Mouse (Mus musculus) thymus, adult 2 months (tissue): ENCODE data around the gene Dolpp1. TPM values are rescaled to one million over a fixed set of nuclear protein-coding genes. Genes with fewer than 3 reads are reported as not detected.

Experiments used
- DNase-seq: peaks from one replicate; pipeline ENCODE4 v3.0.0; 2021
- H3K27ac ChIP-seq: fragments of 200-500 bp; 2 replicates; pipeline ENCODE4 v1.5.1; 2012; ENCODE audit warnings: low read length, control low read depth; ENCODE audit not compliant: control insufficient read depth, insufficient read depth
- H3K27me3 ChIP-seq: fragments of 200-500 bp; 2 replicates; pipeline ENCODE4 v1.6.1; 2012; ENCODE audit warnings: mild to moderate bottlenecking, low read length, moderate library complexity, mixed read lengths; ENCODE audit not compliant: control insufficient read depth, insufficient read depth
- H3K36me3 ChIP-seq: fragments of 200-500 bp; 2 replicates; pipeline ENCODE4 v1.6.1; 2012; ENCODE audit warnings: mild to moderate bottlenecking, low read length, moderate library complexity; ENCODE audit not compliant: control insufficient read depth, insufficient read depth
- H3K4me1 ChIP-seq: fragments of 200-500 bp; replicated peaks from 2 replicates; pipeline ENCODE4 v1.6.1; 2012; ENCODE audit warnings: low read length; ENCODE audit not compliant: control insufficient read depth, insufficient read depth
- H3K4me3 ChIP-seq: fragments of 200-500 bp; 2 replicates; pipeline ENCODE4 v1.5.1; 2012; ENCODE audit warnings: mild to moderate bottlenecking, low read length, control low read depth, moderate library complexity; ENCODE audit not compliant: control insufficient read depth, insufficient read depth
- CTCF ChIP-seq: fragments of 200-500 bp; IDR thresholded peaks from 2 replicates; pipeline ENCODE4 v1.5.1; 2012; ENCODE audit warnings: mild to moderate bottlenecking, control low read depth, low read length, moderate library complexity, borderline replicate concordance; ENCODE audit not compliant: control insufficient read depth, poor library complexity, insufficient read depth; ENCODE audit errors: extremely low read depth
- POLR2A ChIP-seq: fragments of 200-500 bp; IDR thresholded peaks from 2 replicates; pipeline ENCODE4 v1.6.1; 2012; ENCODE audit warnings: mild to moderate bottlenecking, low read length, control low read depth, moderate library complexity; ENCODE audit not compliant: control insufficient read depth, poor library complexity, insufficient read depth; ENCODE audit errors: extremely low read depth
- WGBS: fragments of 180-500 bp; shearing (Covaris S2); methylation state at CpG from one replicate; pipeline ENCODE4 v1.1.7; 2018; 5-methylcytosine and 5-hydroxymethylcytosine counted together
- polyA plus RNA-seq: library from polyadenylated mRNA; depleted of rRNA; stranded (reverse); fragments of >200 nt; gene quantifications from 2 replicates; pipeline ENCODE4 v1.2.3, GENCODE M21; 2012

Dolpp1 gene
- polyA plus RNA-seq, 1 experiment: 98.9 TPM

DNA sequence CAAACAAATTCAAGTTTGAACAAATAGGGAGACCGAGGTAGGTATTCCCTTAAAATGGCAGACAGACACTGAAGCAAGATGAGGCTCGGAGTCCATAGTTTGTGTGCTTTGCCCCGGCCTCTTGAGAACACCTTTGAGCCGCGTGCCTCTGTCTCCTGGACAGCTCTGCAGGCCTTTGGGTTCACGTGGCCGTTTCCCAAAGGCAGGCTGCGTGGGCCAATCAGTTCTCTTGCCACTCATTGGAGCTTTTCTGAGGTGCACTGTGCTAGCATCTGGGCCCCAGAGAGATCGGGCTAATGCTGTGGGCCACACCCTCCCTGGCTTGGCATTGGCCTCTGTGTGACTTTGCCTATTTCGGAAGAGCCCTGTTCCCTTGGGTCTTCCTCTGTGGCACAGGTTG is 16.2 kb upstream of the Dolpp1 start:
- Histone ChIP-seq H3K36me3 (no peaks in the 10 kb centered on the region; the same call in 1 of the 2 replicates), H3K27ac (no peak overlapping the region), H3K4me3 (no peak overlapping the region), H3K27me3 (no peaks in the 10 kb centered on the region), H3K4me1 (no peaks in the 10 kb centered on the region)
- DNase-seq: no peak
- 95% methylated on average over 10 of the region's 10 CpGs for WGBS
- no peak for TF ChIP-seq POLR2A
- no peak for TF ChIP-seq CTCF

DNA sequence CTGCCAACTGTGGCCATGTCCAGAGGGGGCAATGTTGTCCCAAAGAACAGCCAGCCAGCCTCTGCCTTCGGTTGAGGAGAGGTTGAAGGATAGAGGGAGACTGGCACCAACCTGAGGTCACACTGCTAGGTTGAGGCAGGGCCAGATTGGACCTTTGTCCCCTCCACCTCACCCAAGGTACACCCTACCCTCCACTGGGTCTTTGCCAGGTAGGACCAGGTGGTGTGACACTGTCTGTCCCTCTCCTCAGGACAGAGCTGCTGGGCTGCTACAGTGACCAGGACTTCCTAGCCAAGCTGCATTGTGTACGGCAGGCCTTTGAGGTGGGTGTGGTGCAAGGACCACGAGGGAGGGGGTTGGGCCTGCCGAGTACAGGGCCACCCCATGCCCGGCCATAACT is 14.3 kb upstream of the Dolpp1 start:
- DNase-seq: no peak
- Histone ChIP-seq H3K27ac (no peak overlapping the region), H3K4me3 (no peak overlapping the region), H3K27me3 (no peaks in the 10 kb centered on the region), H3K4me1 (no peaks in the 10 kb centered on the region), H3K36me3 (no peaks in the 10 kb centered on the region)
- no peak for TF ChIP-seq CTCF
- 96% methylated on average over 5 of the region's 5 CpGs for WGBS

DNA sequence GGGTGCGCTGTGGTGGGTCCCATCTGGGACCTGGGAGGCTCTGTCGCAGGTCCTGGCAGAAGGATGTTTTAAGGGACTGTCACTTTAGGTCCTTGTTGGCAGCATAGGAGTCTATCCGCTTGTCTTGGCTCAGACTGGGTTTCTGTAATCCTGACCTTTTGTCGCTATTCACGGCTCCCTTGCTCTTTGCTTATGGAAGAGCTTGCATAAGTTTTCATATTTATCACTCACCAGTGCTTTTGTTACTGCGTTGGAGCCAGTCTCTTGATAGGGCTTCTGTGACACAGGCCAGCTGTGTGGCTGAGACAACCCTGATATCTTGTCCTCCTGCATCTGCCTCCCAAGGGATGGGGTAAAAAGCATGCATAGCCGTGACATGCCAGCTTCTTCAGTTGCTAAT is 12.7 kb upstream of the Dolpp1 start:
- H3K4me1 ChIP-seq: no peaks in the 10 kb centered on the region
- H3K4me3 ChIP-seq: no peak overlapping the region
- 96% methylated on average over 7 of the region's 7 CpGs for WGBS
- H3K36me3 ChIP-seq: no peaks in the 10 kb centered on the region
- no peak overlapping the region for H3K27ac ChIP-seq
- H3K27me3 ChIP-seq: no peaks in the 10 kb centered on the region
- TF ChIP-seq CTCF (no peak), POLR2A (no peak)
- no peak for DNase-seq

DNA sequence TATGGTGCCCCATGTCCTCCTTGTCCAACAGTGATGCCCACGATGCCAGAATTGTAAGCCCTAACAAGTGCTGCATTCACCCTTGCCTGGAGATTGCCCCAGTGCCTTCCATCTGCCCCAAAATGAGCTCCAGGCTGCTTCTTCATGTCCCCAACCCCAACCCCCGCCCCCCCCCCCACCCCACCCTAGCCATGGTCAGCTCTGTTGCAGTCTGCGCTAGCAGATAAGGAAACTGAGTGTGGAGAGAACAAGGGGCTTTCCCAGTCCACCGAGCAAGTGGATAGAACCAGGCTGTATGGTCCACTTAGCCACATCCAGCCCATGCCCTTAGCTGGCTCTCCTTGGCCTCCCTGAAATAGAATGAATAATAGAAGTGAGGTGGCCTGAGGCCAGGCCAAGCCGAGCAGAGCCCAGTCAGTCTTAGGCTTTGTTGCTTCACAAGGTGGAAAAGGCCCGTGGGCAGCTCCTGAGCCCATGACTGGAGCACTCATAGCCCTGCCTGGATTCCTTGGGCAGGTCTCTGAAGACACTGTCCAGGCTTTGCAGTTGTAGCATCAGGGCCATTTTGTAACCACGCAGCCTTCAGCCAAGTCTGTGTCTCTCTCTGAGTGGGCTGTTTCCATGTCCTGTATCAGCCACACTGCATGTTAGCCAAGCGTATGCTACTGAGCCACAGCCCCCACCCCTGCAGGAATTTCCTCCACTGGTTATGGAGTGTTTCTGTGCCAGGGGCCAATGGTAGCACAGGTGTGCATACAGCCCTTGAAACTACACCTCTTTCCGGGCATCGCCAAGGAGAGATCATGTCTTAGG is 11.3 kb upstream of the Dolpp1 start:
- TF ChIP-seq CTCF: no peak
- no peak for TF ChIP-seq POLR2A
- H3K4me3 ChIP-seq: no peak overlapping the region
- H3K4me1 ChIP-seq: no peaks in the 10 kb centered on the region; the same call in 1 of the 2 replicates
- no peaks in the 10 kb centered on the region for H3K27me3 ChIP-seq
- WGBS: 96% methylated on average over 10 of the region's 10 CpGs
- H3K36me3 ChIP-seq: no peaks in the 10 kb centered on the region
- no peak overlapping the region for H3K27ac ChIP-seq
- DNase-seq: no peak

DNA sequence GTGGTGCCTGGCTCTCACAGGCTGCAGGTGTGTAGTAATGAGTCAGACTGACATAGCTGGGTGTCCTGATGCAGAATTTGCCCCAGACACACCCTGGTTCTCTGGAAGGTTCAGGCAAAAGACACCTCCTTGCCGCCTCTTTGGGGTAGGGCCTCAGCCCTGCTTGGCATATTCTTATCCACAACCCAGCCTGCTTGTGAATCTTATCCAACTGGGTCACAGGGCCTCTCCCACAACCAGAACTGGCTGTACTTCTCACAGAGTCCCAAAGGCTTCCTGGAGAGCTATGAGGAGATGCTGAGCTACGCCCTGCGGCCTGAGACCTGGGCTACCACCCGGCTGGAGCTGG is 10.7 kb upstream of the Dolpp1 start:
- WGBS: 98% methylated on average over 4 of the region's 4 CpGs
- H3K4me1 ChIP-seq: no peaks in the 10 kb centered on the region; the same call in 1 of the 2 replicates
- H3K36me3 ChIP-seq: no peaks in the 10 kb centered on the region

DNA sequence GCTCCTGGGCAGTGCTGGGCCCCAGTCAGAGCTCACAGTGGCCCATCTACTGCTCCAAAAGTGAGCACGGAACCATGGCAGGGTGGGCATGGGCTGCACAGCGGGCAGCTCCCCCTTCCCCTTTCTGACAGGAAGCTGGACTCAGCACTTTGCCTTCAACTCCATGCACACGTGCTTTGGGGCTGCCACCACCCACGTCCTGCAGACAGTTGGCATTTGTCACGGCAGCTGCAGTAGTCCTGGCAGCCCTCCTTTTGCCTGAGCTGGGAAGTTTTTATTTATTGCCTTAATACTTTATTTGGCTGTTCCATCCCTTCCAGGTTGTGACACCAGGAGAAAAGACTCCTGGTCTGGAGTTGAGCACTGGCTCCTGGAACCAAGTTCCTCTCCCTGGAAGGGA is 7.2 kb upstream of the Dolpp1 start:
- no peak overlapping the region for H3K4me3 ChIP-seq
- WGBS: 22% methylated on average over 5 of the region's 5 CpGs
- H3K36me3 ChIP-seq: no peaks in the 10 kb centered on the region
- H3K27ac ChIP-seq: no peak overlapping the region
- no peaks in the 10 kb centered on the region; the same call in 1 of the 2 replicates for H3K4me1 ChIP-seq
- TF ChIP-seq CTCF (no peak), POLR2A (no peak)
- no peaks in the 10 kb centered on the region for H3K27me3 ChIP-seq
- no peak for DNase-seq

More for the DNA sequence above, 10.7 kb upstream of the Dolpp1 start:
- no peak for DNase-seq
- Histone ChIP-seq H3K4me3 (no peak overlapping the region), H3K27me3 (no peaks in the 10 kb centered on the region), H3K27ac (no peak overlapping the region)
- TF ChIP-seq CTCF (no peak), POLR2A (no peak)
